Mouse (Mus musculus) embryo, embryonic 10.5 days (tissue): ENCODE results near the gene Tyrobp.

Experiments
- DNase-seq: peaks from one replicate; pipeline ENCODE4 v3.0.0-alpha.2; 2015; ENCODE audit warnings: low spot score

The Tyrobp gene

DNA sequence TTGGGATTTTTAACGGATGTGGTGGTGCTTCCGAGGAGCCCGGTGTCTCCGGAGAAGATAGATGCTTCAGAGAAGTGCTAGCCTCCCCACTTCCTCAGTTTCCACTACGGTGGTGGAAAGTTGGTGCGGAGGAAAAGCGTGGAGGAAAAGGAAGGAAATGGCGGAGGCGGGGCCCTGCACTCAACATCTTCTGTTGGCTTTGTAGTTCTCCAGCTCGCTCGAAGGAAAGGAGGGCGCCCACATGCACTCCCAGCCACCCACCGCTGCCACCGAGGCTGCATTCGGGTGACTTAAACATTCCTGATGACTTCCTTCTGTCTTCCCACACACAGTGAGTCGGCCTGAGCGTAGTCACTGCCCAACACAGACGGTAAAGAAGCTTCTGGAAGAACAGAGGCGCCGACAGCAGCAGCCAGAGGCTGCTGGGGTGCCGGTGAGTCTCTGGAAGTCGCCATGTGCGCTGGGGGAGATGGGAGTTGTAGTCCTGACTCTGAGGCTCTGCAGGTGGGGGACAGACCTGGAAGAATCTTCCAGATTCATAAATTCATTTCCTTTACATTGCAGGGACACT, 9.6 kb downstream of the Tyrobp start:
- no peak for DNase-seq

- no peak for DNase-seq
Measured at GRCm38 (mm10) chr7:30429327-30429726, 15.8 kb downstream of the Tyrobp start.

DNA sequence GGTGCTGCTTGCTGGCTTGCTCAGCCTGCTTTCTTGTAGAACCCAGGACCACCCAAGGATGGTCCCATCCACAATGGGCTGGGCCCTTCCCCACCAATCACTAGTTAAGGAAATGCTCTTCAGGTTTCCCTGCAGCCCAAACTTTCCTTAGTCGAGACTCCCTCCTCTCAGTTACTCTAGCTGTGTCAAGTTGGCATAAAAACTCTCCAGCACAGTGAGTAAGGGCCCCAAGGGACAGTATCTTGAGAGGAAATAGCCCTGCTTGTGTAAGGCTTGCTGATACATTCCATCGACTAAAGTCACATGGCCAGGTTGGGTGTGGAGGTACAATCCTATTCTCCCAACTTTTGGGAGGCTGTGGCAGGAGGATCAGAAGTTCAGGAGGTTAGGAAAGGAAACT, 16.6 kb downstream of the Tyrobp start:
- no peak for DNase-seq

GRCm38 (mm10) chr7:30431793-30432192, 18.2 kb downstream of the Tyrobp start:
- DNase-seq = peak; percentile 75

DNA sequence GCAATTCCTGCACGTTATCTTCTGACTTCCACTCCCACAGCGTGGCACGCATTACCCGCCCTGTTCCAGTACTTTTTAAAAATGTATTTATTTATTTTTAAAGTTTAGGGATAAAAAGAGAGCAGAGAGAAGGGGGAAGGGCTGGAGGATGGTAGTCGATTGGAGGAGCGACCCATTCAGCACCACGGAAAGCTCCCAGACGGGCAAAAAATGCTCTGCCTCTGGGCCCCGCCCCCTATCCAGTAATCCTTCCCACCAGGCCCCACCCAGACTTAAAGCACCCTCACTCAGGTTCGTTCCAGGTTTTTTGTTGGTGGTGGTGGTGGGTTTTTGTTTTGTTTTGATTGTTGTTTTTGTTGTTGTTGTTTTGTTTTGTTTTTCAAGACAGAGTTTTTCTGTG, 20.7 kb downstream of the Tyrobp start:
- DNase-seq = peak; percentile 71

GRCm38 (mm10) chr7:30434701-30435100, 21.1 kb downstream of the Tyrobp start:
- no peak for DNase-seq

DNA sequence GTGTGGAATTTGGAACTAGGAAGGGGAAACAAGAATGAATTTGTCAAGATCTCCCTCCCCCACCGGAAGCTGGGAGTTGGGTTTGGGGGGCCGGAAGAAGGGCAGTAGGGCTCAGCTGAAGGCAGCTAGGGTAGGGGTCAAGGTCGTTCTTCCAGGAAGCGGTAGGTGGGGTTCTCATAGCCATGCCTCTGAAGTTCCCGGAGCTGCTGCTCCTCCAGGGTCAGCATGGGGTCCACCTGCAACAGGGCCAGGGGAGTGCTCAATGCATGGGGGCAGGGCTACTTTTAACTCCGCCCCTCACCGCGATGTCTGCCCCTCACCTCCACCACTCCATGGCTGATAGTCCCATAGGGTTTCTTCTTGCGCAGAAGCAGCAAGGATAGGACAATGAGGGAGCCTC, 21.6 kb downstream of the Tyrobp start:
- DNase-seq = no peak

DNA sequence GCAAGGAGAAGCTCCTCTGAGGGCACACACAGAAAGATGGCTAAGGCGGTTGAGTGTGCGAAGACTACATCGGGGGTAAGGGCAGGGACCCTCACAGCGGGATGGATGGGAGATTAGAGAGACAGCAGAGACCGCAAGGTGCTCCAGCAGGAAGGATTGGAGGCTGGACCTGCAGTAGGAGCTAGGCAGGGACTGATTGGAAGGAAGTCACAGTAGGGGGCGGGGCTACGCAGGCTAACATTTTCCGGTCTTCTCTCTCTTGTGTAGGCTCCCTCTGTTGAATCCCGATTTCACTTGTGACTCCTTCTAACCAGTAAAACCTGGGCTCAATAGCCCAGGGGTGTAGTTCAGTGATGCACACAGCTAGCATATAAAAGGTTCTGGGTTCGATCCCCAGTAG, 23.3 kb downstream of the Tyrobp start:
- no peak for DNase-seq

- DNase-seq = no peak
Measured at GRCm38 (mm10) chr7:30439734-30440133, 26.2 kb downstream of the Tyrobp start.

GRCm38 (mm10) chr7:30440697-30441096, 27.1 kb downstream of the Tyrobp start:
- peak; percentile 63 for DNase-seq

- peak; percentile 51 for DNase-seq
Measured at GRCm38 (mm10) chr7:30443696-30444095, 30.1 kb downstream of the Tyrobp start.

GRCm38 (mm10) chr7:30444154-30444970, 30.8 kb downstream of the Tyrobp start:
- DNase-seq = peak; percentile 78

GRCm38 (mm10) chr7:30444971-30445751, 31.6 kb downstream of the Tyrobp start, which contains the start of gene Aplp1:
Gene Aplp1, minus strand, starts transcription at chr7:30445535.
- peak; percentile 79 for DNase-seq

GRCm38 (mm10) chr7:30450241-30450640, 36.7 kb downstream of the Tyrobp start:
- no peak for DNase-seq

GRCm38 (mm10) chr7:30453327-30453726, 39.8 kb downstream of the Tyrobp start:
- no peak for DNase-seq

DNA sequence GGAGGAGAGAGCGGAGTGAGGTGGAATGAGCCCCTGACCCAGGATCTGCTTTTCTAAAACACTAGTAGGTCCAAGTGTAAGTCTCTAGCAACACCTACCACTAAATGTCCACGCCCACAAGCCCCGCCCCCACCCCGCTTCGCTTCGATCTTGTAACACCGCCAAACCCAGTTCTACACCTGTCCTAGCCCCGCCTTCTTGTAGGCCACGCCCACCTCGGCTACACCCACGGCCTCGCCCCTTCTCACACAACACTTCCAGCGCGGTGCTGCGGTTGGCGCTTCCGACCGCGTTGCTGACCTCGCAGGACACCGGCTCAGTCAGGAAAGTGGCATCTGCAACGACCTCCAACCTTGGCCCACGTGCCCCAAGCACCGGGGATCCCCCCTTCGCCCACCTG, 40.2 kb downstream of the Tyrobp start:
- DNase-seq = no peak

DNA sequence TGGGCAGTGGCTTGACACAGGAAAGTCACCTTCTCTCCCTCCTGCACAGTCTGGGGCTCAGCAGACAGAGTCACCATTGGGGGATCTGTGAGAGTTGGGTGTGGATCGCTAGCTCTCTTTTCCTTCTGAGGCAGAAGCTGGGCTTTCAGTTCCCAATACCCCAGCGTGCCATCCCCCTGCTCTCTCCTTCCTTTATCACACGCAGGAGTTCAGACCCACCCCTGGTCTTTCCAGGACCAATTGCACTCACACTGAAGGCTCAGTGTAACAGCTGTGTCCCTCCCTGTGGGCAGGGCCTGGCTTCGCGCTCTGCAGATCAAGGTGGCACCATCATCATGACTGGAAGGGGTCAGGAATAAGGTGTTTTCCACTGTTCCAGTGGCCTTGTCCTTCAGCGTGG, 40.7 kb downstream of the Tyrobp start:
- no peak for DNase-seq

DNA sequence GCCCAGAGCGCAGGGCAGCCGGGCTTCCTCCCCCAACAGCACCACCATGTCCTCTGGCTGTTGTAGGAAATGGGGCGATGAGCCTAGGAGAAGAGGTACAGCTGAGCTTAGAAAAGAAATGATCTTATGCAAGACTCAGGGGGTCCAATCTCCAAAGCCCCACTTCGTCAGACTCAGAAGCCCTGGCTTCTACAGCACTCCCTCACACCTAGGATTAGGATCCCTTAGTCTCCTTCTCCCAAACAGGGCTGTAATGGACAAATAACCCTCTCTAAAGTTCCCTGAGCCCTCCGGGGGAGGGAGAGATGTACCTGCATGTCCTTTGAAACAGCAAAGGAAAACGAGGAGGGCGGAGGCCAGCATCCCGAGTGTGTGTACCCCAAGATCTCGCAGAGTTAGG, 42.9 kb downstream of the Tyrobp start:
- DNase-seq = no peak

DNA sequence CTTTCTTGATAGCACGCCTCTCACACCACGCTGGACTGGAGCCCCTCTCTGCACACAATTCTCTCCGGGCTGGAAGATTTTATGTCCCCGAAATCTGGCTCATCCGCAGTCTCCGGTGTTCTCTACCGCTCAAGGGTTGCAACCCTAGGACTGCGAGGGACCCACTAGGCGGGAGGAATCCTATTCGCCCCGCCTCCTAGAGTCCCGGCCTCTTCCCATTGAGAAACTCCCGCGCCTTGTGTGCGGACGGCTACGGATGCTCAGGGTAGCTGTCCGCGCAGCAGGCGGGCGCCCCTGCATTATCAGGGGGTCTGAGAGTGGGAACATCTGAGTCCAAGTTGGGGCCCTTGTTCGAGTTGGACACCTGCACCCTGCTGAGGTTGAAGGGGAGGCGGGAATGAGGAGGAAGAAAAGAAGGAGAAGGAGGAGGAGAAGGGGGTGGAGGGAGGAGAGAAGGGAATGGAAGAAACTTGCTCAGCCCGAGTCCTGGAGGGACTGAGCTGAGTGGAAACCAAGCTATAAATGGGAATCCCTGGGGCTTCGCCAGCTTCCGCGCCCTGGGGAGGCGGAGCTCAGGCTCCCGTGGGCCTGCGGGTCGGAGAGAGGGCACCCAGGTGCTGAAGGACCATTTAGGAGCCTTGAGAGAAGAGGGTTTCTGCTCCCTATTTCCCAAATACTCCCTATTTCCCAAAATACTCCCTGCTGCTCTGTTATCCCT, 43.5 kb downstream of the Tyrobp start:
- no peak for DNase-seq

- peak; percentile 56 for DNase-seq
Measured at GRCm38 (mm10) chr7:30457629-30458330, 44.2 kb downstream of the Tyrobp start, which contains the start of the genes Kirrel2 and Nphs1. Gene Kirrel2, minus strand, starts transcription at chr7:30457690. Gene Nphs1, plus strand, starts transcription at chr7:30458315.

- DNase-seq = no peak
Measured at GRCm38 (mm10) chr7:30459484-30459883, 45.9 kb downstream of the Tyrobp start.
